Mouse (Mus musculus) T-helper 1 cell (primary cell): ENCODE measurements around the gene Pax3.

Source experiments
- in situ Hi-C: fragments of 300-600 bp; cut with MboI, MseI; formaldehyde crosslinking; loops from one replicate; pipeline ENCODE4 v1.15.1; 2025; ENCODE audit warnings: high pct_unique_total_duplicates

Gene Pax3

DNA sequence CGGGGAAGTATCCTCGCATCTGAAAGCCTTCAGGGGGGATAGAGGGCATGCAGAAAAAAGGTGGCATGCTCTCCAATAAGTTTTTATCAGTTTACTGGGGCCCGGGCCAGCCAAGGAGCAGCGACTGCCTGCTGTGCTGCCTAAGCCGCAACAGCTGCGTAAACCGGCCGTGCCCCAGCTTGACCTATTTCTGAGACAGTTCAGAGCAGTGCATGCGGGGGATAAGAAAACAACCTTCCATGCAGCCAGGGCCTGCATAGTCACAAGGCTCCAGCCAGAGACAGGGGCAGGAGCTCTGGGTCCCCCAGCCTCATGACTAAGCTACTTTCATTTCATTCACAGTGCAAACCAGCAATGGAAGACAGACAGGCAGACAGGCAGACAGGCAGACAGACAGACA lies 15.1 kb downstream of the Pax3 start:
- in situ Hi-C loops = no loop called here

DNA sequence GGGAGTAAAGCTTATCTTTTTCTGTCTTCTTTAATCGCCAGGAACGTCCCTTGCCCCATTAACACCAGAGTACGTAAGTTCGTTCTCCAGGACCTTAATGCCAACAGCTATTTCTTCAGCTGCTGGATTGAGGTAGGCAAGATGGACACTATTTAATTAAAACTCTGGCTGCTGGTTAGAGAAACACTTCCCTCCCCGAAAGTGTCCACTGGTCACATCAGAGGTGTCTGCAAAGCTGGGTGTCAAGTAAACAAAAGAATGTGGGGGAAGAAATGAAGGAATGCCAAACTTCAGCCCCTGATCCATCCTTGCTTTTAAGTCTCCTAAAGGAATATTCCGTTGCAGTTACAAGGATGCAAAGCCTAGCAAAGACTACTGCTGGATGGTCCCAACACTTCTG lies 24.6 kb downstream of the Pax3 start:
- in situ Hi-C loops = no loop called here

DNA sequence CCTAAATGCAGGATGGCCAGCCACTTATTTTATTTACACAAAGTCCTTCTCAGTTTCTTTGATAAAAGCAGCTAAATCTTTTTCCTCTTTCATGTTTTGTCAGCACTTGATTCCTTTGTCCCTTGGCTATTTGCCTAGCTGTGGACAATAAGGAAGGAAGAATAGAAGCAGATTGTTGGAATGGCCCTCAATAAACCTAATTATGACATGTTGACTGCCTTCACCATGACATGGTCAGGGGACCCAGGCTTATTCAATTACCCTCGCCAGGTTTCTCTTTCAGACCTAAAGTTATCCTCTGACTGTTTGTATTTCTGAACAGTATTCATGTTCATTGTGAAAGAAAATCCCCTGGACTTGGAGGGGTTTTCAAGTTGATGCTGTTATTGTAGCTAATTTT lies 25.3 kb downstream of the Pax3 start:
- in situ Hi-C loops = no loop called here

DNA sequence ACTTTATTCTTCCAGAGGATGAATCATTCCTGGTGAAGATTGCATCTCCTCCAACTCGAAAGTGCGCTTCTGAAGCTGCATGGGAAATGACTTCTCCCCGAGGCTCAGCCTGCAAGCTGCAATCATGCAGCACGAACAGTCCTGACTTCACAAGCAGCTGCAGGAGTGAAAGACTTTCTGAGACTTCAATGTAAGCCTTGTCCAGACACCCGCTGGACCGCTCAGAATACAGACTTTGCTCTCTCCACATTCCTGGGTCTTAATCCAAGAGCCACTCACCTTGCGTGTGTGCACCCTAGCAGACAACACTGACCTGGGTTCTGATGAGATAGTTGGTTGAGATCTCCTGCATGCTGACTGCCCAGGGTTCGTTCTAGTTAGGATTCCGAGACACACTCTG lies 26.2 kb downstream of the Pax3 start:
- in situ Hi-C loops = no loop called here

DNA sequence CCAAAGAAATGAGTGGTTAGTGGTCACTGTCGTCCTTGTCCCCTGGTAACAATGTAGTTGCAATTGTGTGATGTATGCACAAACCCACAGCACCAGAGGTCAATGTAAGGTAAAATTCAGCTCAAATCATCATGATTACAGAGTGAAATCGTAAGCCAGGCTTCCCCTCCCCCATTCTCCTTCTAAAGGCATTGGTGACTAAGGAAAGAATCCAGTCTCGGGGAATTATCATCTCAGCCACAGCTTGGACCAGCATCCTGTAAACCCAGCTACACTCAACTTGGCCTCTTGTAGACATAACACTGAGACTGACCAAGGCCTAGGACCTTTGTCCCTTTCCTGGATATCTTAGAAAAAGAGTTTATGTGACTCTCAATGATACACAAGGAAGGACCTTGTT lies 28.1 kb downstream of the Pax3 start:
- in situ Hi-C loops = no loop called here

DNA sequence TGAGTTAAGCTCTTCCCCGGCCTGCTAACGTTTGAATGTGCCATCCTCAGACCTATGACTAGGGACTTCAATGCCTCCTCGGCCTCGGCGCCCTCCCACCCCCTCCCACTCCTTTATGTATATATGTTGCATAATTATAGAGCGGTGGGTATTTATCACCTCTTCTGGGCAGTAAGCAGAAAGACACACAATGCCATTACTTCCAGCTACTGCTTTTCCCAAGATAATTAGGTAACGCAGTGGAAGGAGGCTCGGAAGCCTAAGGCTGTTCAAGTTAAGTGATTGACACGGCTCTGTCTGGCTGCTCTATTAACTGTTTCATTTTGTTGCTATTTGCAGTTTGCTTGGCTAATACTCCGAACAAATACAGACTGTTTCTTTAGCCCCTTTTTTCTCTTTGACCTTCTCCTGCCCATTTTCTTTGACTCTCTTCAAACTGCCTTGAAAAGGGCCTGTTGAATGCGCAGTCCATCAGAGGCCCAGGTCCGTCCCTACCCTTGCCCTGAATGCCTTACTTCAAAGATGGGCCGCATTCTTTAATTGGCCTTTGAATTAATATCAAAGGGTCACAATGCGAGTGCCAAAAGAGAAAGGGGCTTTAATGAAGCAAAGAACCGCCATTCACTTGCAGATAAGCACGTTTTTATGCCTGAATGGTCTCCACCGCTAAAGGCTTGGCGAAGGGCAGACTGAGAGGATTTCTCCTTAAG lies 29.2 kb downstream of the Pax3 start:
- in situ Hi-C loops = no loop called here

DNA sequence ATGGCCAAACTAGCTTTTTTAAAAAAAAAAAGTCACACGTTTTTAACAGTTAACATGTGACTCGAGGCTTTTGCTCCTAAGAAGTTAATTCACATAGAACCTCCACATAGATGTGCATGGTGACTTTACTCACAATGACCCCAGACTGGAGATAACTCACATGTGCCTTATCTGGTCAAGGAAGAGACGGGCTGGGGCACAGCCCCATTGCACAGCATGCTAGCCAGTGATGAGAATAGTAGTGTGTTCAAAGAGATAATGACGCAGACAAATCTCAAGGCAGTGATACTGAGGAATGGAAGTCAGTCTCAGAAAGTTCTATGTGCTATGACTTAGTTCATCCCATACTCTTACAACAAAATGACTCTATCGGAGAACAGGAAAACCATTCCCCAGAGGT lies 35.2 kb downstream of the Pax3 start:
- in situ Hi-C loops = no loop called here

DNA sequence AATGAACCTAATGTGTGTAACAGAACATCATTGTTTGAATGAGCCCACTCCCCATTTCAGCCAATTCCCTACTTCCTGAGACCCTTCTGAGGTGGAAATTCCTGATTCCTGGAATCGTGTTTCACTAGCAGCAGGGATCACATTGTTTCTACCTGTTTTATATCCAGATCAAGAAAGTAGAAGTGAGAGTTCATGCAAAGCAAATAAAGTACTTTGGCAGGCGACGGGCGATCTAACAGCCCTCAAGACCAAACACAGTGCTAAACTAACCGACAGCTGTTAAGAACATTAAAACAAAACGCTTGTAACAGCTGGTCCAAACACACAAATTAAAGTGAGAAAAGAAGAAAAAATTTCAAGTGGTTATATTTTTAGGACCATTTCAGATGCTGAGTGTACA lies 39.0 kb downstream of the Pax3 start:
- in situ Hi-C loops = no loop called here

DNA sequence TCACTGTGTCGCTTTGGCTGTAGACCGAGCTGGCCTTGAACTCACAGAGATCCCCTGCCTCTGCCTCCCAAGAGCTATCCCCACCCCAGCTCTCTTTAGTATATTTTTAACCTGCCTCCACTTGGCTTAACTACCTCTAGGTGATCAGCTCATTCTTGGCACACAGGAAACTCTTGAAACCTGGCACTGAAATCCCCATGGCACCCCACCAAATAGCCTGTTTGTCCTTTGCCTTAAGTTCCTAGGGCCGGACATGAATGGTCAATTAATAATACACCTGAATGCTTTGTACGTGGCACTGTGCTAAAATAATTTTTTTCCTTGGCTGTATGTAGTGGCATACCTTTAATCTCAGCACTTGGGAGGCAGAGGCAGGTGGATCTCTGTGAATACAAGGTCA lies 41.1 kb downstream of the Pax3 start:
- in situ Hi-C loops = no loop called here

DNA sequence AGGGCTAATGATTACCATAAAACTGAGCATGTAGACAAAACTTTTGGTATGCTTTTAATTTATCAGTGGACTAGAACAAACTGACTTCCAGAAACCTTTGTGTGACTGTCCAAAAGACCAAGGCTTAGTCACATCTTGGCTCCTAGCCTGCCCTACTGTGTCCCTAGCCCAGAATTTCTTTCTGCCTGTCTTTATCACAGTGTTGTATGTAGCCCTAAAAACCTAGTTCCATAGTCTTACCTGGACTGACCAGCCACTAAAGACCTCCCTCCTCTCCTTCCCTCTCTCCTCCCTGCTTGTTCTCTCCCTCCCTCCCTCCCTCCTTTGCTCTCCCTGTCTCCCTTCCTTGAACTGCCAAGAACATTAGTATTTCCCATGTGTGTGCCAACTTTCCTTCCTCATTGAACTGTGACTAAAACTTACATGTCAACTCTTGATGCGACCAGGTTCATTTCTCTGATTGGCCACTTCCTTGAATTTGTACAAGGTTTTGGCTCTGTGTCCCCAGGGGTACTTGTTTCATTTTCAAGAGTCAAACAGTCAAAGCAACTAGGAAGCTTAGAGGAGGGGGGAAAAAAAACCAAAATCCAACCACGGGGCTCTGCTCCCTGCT lies 48.8 kb downstream of the Pax3 start:
- in situ Hi-C loops = no loop called here

DNA sequence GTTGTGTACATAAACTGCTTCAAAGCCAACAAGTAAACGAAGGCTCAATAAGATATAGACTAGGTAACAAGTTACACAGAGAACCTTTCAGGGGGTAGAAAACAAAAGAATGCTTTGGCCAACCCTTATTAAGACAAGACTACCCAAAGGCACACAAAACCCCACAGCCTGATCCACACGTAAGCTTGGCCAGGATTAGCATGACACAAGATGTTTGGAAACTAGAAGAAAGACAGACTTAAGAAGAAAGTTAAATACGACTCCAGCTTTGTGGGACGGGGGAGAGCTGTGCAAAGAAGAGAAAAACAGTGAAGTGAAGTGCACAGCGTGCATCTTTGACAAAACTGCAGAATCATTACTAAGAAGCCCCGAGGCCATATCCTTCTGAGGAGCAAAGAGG lies 53.5 kb downstream of the Pax3 start:
- in situ Hi-C loops = no loop called here

DNA sequence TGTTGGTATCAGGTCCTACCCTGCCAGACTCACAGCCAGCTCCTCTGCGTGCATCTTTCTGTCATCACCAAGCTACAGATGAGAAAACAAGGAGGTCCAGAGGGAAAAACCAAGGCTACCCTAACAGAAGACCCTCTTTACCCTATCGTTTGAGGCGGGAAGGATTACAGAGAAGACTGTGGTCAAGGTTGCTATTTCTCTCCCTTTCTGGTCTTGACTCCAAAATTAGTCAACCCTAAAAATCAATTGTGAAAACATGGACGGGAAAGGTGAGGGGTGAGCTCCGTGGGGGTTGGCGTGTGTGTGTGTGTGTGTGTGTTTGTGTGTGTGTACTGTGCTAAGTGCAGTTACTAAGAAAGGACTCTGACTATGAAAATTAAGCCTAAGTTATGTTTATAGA lies 54.0 kb downstream of the Pax3 start:
- in situ Hi-C loops = no loop called here

DNA sequence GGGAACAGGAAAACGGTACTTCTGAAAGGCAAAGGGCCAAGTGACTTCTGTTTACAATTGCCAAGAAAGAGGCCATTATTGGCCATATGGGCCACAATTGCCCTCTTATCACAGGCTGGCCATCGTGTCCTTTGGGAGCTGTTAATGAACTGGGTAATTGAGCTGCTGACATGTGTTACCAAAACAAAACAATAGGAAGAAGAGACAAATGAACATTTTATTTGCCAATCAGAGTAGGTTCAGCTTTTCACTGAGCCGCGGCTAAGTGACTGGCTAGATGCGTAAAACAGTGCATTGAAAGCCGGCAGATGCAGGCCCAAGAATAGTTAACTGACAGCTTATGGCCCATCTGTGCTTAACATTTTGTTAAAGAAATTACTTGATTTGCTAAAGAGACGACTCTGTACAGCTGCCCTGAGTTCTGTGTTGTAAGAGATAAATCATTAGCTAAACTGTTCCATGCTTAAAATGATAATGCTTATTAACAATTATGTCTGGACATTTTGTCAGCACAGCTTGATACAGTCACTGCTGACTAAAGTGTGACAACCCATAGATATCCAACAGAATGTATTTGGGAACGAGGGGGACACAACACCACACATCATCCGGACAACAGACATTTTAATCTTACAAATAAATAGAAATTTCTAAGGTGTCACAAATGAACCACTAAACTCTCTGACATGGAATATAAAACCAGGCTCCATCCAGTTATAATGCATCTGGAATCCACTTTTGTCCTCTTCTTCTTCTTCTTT lies 55.0 kb downstream of the Pax3 start:
- in situ Hi-C loops = no loop called here

DNA sequence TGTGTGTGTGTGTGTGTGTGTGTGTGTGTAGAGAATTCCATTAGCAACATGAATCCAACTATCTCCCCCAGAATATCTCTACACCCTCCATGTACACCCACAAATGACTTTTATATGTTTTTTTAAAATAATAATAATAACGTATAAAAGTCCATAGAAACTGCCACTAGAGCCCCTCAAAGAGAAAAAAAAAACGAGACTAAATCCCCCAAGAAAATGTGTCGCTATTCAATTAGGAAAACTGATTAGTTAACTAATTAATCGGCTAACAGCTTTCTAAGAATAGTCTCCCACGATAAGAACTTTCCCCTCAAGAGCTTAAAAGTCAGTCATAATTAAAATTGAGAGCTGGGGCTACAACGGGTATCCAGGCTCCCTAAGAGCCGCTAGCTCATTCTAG lies 55.6 kb downstream of the Pax3 start:
- in situ Hi-C loops = no loop called here

DNA sequence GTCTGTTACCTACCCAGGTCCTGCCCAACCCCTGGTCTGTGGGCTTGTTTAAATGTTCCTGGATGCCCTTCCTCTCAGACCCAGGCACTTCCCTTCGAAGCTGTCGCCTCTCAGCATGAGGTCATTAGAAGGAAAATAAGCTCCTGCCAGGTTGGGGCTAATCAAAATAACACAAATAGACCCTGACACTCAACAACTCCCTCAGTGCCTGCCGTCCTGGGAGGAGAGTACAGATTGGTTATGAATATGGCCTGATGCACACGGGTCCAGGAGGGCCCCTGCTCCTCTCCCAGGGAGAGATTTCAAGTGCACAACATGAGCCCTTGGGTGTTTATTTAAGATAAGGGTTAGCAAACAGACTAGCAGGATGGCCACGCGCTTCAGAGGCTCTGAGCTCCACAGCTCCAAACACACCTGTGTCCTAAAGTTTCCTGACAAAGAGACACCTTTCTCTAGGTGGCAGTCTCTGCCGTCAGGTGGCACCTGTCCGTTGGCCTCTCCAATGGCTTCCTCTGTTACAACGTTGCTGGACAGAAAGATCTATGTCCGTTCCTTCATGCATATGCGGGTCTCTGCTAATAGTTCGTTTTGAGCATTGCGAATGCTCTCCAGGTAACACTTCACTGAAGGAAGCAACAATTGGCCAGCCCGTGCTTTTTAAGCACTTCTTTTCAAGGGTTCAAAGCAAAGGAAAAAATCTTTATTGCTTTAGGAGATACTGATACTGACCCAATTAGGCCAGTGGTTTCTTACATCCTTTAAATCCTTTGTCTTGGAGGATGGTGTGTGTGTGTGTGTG lies 56.2 kb downstream of the Pax3 start:
- in situ Hi-C loops = no loop called here

DNA sequence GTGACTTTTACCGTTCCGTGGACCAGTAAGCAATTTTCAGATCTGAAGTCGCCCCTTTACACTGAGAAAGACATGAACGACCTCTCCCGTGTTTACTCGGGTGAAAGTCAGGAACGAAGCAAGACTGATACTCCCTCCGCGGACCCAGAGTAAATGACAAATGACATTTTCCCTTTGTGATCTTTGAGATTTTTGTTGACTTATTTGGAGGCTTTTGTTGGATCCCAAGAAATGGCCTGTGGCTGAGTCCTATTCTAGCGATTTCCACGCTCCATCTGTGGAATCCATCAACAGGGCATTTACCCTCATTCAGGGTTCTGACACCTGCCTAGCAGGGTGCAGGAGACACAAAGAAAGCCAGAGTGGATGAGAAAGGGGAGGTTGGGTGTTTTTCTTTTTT lies 57.6 kb downstream of the Pax3 start:
- in situ Hi-C loops = no loop called here

DNA sequence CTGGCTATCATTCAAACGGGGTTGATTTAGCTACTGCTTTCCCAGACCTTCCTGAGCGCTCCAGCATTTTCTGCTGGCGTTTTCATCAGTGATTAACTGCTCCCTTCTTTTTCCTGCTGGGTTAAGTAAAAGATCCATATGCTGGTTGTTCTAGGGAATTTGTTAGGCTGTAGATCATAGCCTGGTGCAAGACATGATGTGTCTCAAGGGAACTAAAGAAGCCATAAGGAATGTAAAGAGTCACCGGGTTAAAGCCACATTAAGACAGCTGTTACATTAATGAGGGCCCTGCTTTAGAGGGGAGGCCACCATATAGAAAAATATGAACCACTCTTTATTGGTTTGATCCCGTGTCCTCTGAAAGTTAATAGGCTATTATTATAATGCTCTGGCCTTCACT lies 67.7 kb downstream of the Pax3 start:
- in situ Hi-C loops = no loop called here

DNA sequence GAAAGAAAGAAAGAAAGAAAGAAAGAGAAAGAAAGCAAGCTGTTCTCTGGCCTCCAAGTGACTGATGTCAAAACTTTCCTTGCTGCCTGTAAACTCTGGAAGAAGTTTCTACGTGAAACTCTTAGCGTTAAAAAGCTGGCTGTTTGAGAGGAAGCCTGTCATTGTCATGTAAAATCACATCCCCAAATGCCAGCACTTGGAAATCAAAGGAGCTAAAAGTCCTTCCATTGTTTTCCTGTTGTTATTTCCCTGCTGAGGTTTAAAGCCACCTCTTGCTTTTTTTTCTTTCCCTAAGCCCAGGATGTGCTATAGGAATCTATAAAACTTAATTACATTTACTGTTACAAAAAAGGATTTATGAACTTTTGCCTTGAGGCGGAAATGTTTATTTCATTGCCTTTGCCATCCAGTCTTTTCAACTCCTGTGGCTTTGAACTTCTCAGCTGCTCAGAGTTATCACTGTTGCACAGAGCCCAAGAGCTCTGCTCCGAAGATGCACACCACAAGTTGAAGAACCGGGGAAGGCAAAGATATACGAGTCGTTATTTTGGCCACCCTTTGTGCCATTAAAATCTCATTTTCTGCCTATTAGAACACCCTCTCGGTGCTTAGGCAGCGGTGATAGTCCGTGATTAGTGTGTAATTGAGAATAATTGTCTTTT lies 76.9 kb downstream of the Pax3 start:
- in situ Hi-C loops = no loop called here

DNA sequence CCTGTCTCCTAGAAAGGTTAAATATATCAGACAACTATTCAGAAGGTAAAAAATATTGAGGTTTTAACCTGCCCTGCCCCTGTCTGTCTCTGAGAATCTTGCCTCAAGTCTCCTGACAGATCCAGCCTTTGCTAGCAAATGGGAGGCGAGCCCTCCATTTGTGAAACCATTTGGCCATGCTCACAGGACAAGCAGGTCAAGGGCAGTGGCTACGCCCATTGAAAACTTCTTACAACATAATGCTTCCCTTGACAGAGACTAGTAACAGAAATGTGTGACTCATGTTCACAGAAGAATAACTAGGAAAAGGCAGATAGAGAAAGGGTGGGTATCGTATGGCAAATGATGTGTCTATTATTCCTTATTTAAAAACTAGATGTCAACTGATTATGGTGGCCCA lies 80.9 kb downstream of the Pax3 start:
- in situ Hi-C loops = no loop called here

DNA sequence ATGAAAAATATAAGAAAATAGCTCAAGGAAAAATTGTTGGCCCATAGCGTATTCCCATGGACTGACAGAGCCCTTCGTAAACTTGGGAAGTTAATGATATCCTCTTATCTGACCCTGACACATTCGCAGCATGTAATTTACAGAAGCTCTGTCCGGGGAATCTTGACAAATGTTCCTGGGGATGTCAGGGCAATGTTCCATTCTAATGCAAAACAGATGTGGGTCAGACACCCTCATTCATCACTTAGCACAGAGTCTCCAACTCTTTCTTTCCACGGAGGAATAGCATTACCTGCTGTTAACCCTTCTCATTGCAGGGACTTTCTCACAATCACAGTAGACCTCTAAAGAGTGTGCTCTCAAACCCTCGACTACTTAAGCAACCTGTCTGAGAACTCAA lies 86.6 kb downstream of the Pax3 start:
- in situ Hi-C loops = no loop called here

DNA sequence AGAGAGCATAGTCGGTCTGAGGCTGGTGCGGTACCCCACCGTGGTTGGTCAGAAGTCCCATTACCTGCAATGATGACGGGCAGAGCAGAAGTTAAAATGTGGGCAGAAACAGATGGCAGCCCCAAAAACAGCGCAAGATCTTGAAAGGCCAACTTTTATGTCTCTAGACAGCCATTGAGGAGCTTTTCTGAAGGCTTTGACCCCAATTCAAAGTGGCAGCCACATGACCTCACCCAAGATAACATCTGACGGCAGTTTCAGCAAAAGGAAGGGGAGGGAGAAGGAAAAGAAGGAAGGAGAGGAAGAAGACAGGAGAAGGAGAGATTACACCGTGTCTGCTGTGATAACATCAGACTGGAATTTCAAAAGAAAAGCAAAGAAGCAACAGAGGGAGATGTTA lies 93.4 kb downstream of the Pax3 start:
- in situ Hi-C loops = no loop called here

DNA sequence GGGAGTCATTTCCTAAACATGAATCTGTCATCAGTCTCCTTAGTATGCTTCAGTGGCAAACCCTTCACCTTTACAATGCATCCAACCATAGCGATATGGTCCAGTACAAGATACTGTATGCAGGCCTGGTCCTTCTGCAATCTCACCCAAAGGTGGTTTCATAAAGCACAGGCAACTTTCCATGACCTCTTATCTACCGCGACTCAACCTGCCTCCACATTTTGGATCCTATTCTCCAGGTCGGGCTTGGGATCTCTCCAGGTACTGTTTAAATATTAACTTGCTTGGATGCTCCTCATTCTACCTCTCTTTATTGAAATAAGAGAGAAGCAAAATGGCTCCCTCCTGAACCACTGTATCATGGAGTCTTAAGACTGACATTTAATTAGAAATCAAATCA lies 103.3 kb downstream of the Pax3 start:
- in situ Hi-C loops = no loop called here
